Mouse (Mus musculus) CD4-positive, CD25-positive, alpha-beta regulatory T cell (primary cell): ENCODE data around the gene Prrg1. TPM values are rescaled to one million over a fixed set of nuclear protein-coding genes. Genes with fewer than 3 reads are reported as not detected.

Experiments used
- polyA plus RNA-seq: library from polyadenylated mRNA; unstranded; fragments of 100-300 nt; shearing (Covaris generic); gene quantifications from one replicate; pipeline ENCODE4 v1.2.1, GENCODE M21; 2017

Gene Prrg1
- polyA plus RNA-seq: 7.0 TPM

GRCm38 (mm10) chrX:78583202-78584004 lies at the start of gene Prrg1:
Gene Prrg1 (minus strand): TSS chrX:78583896.

Other genes with a start within 250 kb of the Prrg1 start
- not detected for gene 4930480E11Rik, start 214.3 kb downstream of the Prrg1 start, polyA plus RNA-seq
- gene Fam47c, start 153.9 kb upstream of the Prrg1 start, polyA plus RNA-seq: not detected